Mouse (Mus musculus) cortical plate, adult 2 months (tissue): Measurements from ENCODE around the gene Carmil1. TPM values are rescaled to one million over a fixed set of nuclear protein-coding genes. Genes with fewer than 3 reads are reported as not detected.

ENCODE experiments used
- H3K27ac ChIP-seq: fragments of 200-500 bp; 2 replicates; pipeline ENCODE4 v1.5.1; 2012; ENCODE audit warnings: low read length, control low read depth, inconsistent platforms; ENCODE audit not compliant: insufficient read depth
- H3K4me1 ChIP-seq: fragments of 200-500 bp; 2 replicates; pipeline ENCODE4 v1.6.1; 2011; ENCODE audit warnings: low read length; ENCODE audit not compliant: control insufficient read depth, insufficient read depth
- H3K4me3 ChIP-seq: fragments of 200-500 bp; 2 replicates; pipeline ENCODE4 v1.5.1; 2011; ENCODE audit warnings: mild to moderate bottlenecking, low read length, control low read depth; ENCODE audit not compliant: insufficient read depth
- CTCF ChIP-seq: fragments of 200-500 bp; IDR thresholded peaks from 2 replicates; pipeline ENCODE4 v1.5.1; 2011; ENCODE audit warnings: mild to moderate bottlenecking, control low read depth, low read length; ENCODE audit not compliant: insufficient read depth; ENCODE audit errors: extremely low read depth
- POLR2A ChIP-seq: fragments of 200-500 bp; IDR thresholded peaks from 2 replicates; pipeline ENCODE4 v1.6.1; 2011; ENCODE audit warnings: mild to moderate bottlenecking, low read length, control low read depth; ENCODE audit not compliant: insufficient read depth; ENCODE audit errors: extremely low read depth
- polyA plus RNA-seq: library from polyadenylated mRNA; depleted of rRNA; stranded (reverse); fragments of >200 nt; gene quantifications from 2 replicates; pipeline ENCODE4 v1.2.3, GENCODE M21; 2012

The Carmil1 gene
- polyA plus RNA-seq, 1 experiment = 21.5 TPM

DNA sequence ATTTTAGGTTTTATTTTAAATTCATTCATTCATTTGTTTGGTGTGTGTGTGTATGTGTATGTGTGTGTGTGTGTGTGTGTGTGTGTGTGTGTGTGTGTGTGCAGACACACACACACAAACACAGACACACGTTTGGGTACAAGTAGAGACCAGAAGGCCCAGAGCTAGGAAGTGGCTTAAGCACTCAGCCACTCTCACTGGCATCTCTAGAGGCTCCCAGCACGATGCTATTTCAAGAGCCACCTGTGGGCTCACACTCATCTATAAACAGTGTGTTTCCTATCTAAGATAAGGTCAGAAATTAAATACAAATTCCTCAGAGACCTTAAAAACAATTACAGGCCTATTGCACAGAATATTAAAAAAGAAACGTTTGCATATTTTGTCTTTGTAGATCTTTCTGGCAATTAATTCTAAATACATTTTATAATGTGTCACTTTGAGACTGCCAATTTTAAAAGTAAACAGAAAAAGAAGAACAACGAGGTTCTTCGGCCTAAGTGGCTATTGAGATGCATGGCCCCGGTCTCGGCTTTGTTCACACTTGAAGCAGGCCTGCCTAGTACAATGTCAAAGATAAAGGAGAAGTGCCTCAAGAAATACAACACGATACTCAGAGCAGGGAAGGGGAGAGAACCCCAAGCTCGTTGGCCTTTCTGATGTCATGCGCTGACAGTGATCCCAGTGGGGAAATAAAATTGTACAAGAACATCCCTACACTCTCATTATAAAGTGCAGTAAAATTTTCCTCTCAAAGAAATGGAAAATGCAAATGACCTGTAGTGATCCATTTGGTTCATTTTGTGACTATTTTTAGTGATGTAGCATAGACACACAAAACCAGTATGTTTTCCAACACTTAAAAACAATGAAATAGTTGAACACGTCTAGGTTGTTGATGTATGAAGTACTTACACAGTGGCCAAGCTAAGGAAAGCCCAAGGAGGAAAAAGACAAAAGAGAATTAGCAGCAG is 179.2 kb downstream of the Carmil1 start:
- no peak for TF ChIP-seq CTCF
- TF ChIP-seq POLR2A = no peak
- H3K27ac ChIP-seq = no peak overlapping the region

DNA sequence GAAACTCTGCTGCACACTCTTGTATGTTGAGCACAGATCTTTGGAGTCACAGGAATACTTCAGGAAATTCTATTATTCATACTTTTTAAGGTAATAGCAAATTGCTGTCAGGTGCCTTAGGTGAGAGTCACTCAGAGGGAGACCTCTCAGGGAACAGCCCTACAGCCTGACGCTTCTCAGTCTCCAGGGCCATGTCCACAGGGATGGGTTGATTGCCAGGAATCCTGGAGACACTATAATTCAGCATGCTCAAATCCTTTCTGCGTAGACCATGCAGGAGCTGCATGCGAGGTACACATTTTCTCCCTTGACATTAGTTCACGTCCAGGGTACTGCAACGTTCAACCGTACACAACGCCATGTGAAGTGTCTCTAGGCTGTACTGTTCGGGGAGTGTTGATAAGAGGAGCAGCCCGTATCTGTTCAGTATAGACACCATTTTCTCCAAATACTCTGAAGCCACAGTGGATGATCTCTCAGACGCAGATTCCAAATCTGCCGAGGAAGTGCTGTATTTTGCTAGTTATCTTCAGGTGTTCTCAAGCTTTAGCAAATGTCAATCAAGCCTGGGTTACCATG is 180.0 kb downstream of the Carmil1 start:
- Histone ChIP-seq H3K27ac (no peak overlapping the region), H3K4me1 (peaks cover 1% of the 10 kb centered on the region; the same call in 1 of the 2 replicates), H3K4me3 (no peak overlapping the region)
- no peak for TF ChIP-seq CTCF
- no peak for TF ChIP-seq POLR2A

More for the DNA sequence above, 179.2 kb downstream of the Carmil1 start:
- H3K4me1 ChIP-seq = peaks cover 1% of the 10 kb centered on the region; the same call in 1 of the 2 replicates
- no peak overlapping the region for H3K4me3 ChIP-seq

DNA sequence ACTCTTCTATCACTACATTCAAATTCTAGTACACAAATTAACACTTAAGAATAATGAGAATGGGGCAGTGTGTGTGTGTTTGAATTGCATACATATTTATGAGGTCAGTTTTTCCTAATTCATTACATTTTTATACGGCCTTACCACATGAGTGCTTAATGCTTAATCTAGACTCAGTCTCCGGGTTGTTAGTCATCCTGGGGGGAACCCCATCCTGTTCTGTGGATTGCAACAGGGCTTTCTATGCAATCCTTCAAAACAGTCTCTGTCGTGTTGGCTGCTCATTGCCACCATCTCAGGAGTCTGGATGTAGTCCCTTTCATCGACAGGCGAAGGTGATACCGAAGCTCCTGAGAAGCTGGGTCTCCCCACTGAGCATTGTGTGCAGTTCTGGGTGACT is 184.0 kb downstream of the Carmil1 start:
- Histone ChIP-seq H3K4me1 (no peaks in the 10 kb centered on the region; the same call in 1 of the 2 replicates), H3K27ac (no peak overlapping the region), H3K4me3 (no peak overlapping the region)
- TF ChIP-seq POLR2A (no peak), CTCF (no peak)

DNA sequence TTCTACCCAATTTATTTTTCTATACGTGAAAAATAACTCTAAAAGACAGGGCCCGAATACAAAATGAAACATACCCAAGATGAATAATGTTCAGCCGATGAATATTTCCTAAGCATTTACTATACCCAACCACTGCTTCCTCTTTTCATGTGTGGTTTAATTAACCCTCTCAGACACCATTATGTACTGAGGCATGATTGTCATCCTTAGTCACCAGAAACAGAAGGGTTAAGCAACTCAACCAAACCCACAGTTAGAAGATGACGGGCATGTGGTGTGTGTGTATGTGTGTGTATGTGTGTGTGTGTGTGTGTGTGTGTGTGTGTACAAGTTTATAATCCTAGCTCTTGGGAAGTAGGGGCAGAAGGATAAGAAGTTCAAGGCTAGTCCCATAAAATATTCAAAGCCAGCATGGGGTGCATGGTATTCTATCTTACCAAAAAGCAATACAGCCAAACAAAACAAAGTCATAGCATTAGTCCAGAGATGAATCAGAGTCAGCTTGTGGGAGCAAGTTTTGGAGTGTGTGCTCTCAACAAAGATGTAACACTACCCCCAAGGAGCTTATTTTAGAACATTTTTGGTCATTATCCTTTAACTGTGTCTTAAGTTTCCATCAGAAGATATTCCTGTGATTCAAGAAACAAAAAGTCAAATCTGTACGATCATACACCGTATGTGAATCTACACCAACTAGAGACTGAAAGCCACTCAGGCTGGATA is 185.6 kb downstream of the Carmil1 start:
- H3K4me3 ChIP-seq = no peak overlapping the region
- no peaks in the 10 kb centered on the region; the same call in 1 of the 2 replicates for H3K4me1 ChIP-seq
- no peak for TF ChIP-seq CTCF
- TF ChIP-seq POLR2A = no peak
- no peak overlapping the region for H3K27ac ChIP-seq

DNA sequence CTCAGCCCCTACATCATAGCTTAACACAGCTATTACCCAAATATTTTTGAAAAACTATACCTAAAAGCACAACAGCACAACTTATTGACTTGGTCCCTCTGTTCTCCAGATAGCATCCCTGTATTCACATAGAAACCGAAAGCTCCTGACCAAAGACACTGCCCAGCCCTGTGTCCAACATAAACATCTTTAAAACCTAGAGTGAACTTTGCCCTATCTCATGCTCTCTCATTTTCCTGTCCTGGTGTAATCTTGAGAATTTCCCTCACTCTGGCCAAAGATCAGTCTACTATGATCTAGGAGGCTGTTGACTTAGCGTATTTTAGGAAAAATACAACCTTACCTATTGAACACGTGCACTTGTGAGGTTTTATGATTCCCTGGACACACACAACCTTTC is 187.5 kb downstream of the Carmil1 start:
- TF ChIP-seq CTCF (no peak), POLR2A (no peak)
- Histone ChIP-seq H3K27ac (no peak overlapping the region), H3K4me1 (no peaks in the 10 kb centered on the region; the same call in 1 of the 2 replicates), H3K4me3 (no peak overlapping the region)

DNA sequence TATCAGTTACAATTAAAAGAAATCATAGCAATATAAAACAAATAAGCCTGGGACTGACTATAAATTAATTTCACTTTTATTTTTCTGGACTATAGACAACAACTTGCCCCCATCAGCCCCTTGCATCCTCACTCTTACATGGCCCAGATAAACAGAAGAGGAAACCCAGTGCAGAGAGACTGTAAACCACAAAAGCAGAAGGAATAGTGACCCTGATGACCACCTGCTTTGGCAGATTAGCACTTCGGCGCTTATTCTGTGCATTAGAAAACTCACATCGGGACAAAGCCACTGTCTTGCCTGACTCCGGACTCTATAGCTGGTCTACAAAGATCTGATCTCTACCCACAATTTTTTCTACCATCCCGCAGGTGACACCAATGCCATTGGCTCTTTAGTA is 188.5 kb downstream of the Carmil1 start:
- Histone ChIP-seq H3K27ac (no peak overlapping the region), H3K4me1 (no peaks in the 10 kb centered on the region; the same call in 1 of the 2 replicates), H3K4me3 (no peak overlapping the region)
- no peak for TF ChIP-seq CTCF
- TF ChIP-seq POLR2A = no peak

DNA sequence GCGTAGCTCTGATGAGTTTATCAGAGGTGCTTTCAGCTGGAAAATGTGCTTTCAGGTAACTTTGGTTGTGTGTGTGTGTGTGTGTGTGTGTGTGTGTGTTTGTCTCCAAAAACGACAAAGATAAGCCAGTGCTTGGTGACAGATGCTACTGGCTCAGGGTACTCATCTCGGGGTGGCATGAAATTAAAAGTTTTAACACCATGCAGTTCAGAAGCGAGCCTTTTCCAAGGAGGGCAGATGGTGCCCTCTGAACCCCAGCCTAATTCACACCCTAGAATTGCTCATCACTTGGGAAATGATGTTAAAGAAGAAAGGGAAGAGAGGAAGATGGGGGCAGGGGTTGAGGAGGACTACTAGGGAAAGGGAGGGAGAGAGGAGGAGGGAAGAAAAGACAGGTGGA is 198.4 kb downstream of the Carmil1 start:
- H3K4me1 ChIP-seq = no peaks in the 10 kb centered on the region; the same call in 1 of the 2 replicates
- TF ChIP-seq POLR2A (no peak), CTCF (no peak)
- no peak overlapping the region for H3K27ac ChIP-seq
- H3K4me3 ChIP-seq = no peak overlapping the region

DNA sequence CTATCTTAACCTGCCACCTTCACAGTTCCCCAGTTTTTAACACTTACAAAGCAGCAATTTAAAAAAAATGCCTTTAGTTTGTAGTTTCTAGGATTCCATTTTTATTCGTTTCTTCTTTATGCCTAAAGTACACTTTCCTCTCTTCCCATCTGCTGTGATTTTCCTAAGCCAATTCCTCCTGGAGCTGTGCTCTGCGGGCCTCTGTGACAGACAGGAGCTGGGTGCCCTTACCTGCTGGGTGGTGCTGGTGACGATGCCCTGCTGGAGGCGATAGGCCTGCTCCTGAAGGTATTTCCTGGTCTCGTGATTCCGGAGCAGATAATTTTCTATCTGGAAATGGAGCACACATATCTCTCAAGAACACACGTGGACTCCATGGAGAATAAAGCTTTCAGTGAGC is 198.9 kb downstream of the Carmil1 start:
- TF ChIP-seq POLR2A = no peak
- no peak for TF ChIP-seq CTCF
- Histone ChIP-seq H3K4me1 (no peaks in the 10 kb centered on the region; the same call in 1 of the 2 replicates), H3K27ac (no peak overlapping the region), H3K4me3 (no peak overlapping the region)

DNA sequence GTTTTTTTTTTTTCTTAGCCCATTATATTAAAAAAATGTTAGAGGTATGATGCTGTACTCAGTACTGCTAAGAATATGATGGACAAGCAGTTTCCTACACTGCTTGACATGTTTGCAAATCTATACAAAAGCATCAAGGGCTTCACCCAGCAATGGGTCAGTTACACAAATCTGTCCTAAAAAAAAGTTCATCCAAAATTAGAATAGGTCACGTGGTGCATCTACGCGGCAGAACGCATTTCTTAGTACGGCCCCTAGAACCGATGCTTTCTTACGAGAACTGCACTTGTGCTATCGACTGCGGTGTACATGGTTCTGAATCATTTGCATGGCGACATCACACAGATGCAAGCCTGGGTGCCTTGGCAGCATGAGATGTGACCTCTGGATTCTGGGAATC is 208.0 kb downstream of the Carmil1 start:
- no peak overlapping the region for H3K4me3 ChIP-seq
- H3K4me1 ChIP-seq = no peaks in the 10 kb centered on the region
- TF ChIP-seq CTCF (no peak), POLR2A (no peak)
- H3K27ac ChIP-seq = no peak overlapping the region

DNA sequence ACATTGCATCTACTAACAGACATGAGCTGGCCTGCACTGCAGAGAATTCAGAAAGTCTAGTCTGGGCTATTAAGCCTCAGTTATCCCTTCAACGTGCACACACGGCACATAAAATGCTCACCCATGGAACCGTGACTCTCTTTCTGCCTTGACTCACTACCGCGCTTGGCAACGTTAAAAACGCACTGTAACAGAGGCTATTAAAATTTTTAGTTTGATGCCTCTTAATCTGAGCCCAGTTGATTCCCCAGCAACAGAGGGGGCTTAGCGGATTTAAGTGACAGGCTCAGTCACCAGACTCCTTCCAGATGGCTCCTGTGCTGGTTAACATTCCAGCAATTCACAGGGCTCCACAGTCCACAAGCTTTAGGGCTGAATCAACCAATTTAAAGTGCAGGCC is 213.0 kb downstream of the Carmil1 start:
- Histone ChIP-seq H3K27ac (no peak overlapping the region), H3K4me1 (no peaks in the 10 kb centered on the region), H3K4me3 (no peak overlapping the region)
- TF ChIP-seq CTCF (no peak), POLR2A (no peak)
